ENCODE assay signal across 8 mouse cellular contexts in genomic region chr15:78403896-78404295, GRCm38 (mm10). TPM values are rescaled to one million over a fixed set of nuclear protein-coding genes. Genes with fewer than 3 reads are reported as not detected.
A peak's percentile ranks its signal among the peaks of the same experiment; 100 is the strongest.
DNase-seq lines count a peak whose midpoint lies in the region; ATAC-seq and TF ChIP-seq lines count a peak whose summit lies in the region.

No protein-coding gene starts in this region.

- peak overlapping the region; percentile 98 for H3K27ac ChIP-seq in layer of hippocampus, adult 2 months
- peak overlapping the region; percentile 55 for H3K27ac ChIP-seq in heart, adult 2 months

- no peak for DNase-seq in layer of hippocampus, adult 2 months (ENCODE audit: low spot score in 2 of 2)
- DNase-seq in layer of hippocampus, adult 9-10 months (ENCODE audit: low spot score): no peak
- DNase-seq in adrenal gland, adult 2 months: peak; percentile 94
- DNase-seq in heart, adult 2 months: peak; percentile 53 to 58
- peak; percentile 90 for DNase-seq in kidney, adult 9 months
- DNase-seq in lung, postnatal 25 days (ENCODE audit: low spot score): peak; percentile 43
- no peak for DNase-seq in left cerebral cortex, adult 11 months (ENCODE audit: low spot score)

- H3K27me3 ChIP-seq in heart, adult 2 months (ENCODE audit: control insufficient read depth, insufficient read depth, low read length): no peaks in the 10 kb centered on the region

- no peaks in the 10 kb centered on the region; the same call in 1 of the 2 replicates for H3K36me3 ChIP-seq in heart, adult 2 months (ENCODE audit: control insufficient read depth, insufficient read depth, low read length)

- H3K79me2 ChIP-seq in heart, adult 2 months (replicated peaks; ENCODE audit: control insufficient read depth, insufficient read depth, low read length): no peaks in the 10 kb centered on the region

- intact Hi-C loops in heart, adult 2 months (cut with DNase I): no loop called here

- H3K4me3 ChIP-seq in layer of hippocampus, adult 2 months: peak overlapping the region; percentile 33; the same call in 1 of the 2 replicates
- no peak overlapping the region for H3K4me3 ChIP-seq in heart, adult 2 months

- no peak for TF ChIP-seq EP300 in heart, adult 2 months (IDR thresholded peaks at IDR 0.05; ENCODE audit: insufficient read depth, low read depth, low read length)

- 49% methylated on average over 1 of the region's 1 CpGs for WGBS in heart, adult 2 months

- ATAC-seq in activated CD4-positive, CD25-positive, alpha-beta regulatory T cell, adult 4 months: no peak

- TF ChIP-seq POLR2A in heart, adult 2 months (IDR thresholded peaks at IDR 0.05; ENCODE audit: insufficient read depth, low read depth, low read length): no peak

- TF ChIP-seq CTCF in layer of hippocampus, adult 2 months (conservative IDR thresholded peaks at IDR 0.05): no peak
- TF ChIP-seq CTCF in heart, adult 2 months (IDR thresholded peaks at IDR 0.05): no peak

- no peak overlapping the region for H3K9ac ChIP-seq in heart, adult 2 months (ENCODE audit: low read depth, low read length)

- H3K4me1 ChIP-seq in heart, adult 2 months (ENCODE audit: control insufficient read depth, insufficient read depth, low read length): peaks cover 28% of the 10 kb centered on the region

RNA-seq across cellular contexts. Expression of gene Tst, which starts 1.8 kb away (rescaled TPM):
- 10 to 100 TPM; 35.6 to 40.3 TPM for total RNA-seq in layer of hippocampus, adult 2 months (2021)
- total RNA-seq in adrenal gland, adult 2 months (2021): 100 to 1,000 TPM; 218 to 366 TPM
- polyA plus RNA-seq in adrenal gland, adult 2 months (2012; rRNA removed): 391 and 410 TPM in 2 replicates
- total RNA-seq in heart, adult 2 months (2021): 10 to 100 TPM; 19.1 to 23.2 TPM
- 30.3 and 41.7 TPM in 2 replicates for polyA plus RNA-seq in heart, adult 2 months (2012; rRNA removed)
- polyA plus RNA-seq in activated CD4-positive, CD25-positive, alpha-beta regulatory T cell, adult 4 months (2017; shearing (Covaris generic)): 1 to 10 TPM; 4.0 to 4.6 TPM

RNA-seq across cellular contexts. Expression of gene Mpst, which starts 2.3 kb away (rescaled TPM):
- total RNA-seq in layer of hippocampus, adult 2 months (2021): 10 to 100 TPM; 29.5 to 31.8 TPM
- total RNA-seq in adrenal gland, adult 2 months (2021): 10 to 100 TPM; 59.0 to 63.2 TPM
- polyA plus RNA-seq in adrenal gland, adult 2 months (2012; rRNA removed): 342 and 389 TPM in 2 replicates
- total RNA-seq in heart, adult 2 months (2021): 10 to 100 TPM; 37.5 to 45.9 TPM
- 64.5 and 79.5 TPM in 2 replicates for polyA plus RNA-seq in heart, adult 2 months (2012; rRNA removed)
- polyA plus RNA-seq in activated CD4-positive, CD25-positive, alpha-beta regulatory T cell, adult 4 months (2017; shearing (Covaris generic)): 1 to 10 TPM; 1.8 to 6.5 TPM

RNA-seq across cellular contexts. Expression of gene Tex33, which starts 8.2 kb away (rescaled TPM):
- not detected for total RNA-seq in layer of hippocampus, adult 2 months (2021)
- total RNA-seq in adrenal gland, adult 2 months (2021): not detected
- not detected in 2 replicates for polyA plus RNA-seq in adrenal gland, adult 2 months (2012; rRNA removed)
- total RNA-seq in heart, adult 2 months (2021): not detected
- 0.43 and 0.67 TPM in 2 replicates for polyA plus RNA-seq in heart, adult 2 months (2012; rRNA removed)
- polyA plus RNA-seq in activated CD4-positive, CD25-positive, alpha-beta regulatory T cell, adult 4 months (2017; shearing (Covaris generic)): not detected

RNA-seq across cellular contexts. Expression of gene Kctd17, which starts 24.5 kb away (rescaled TPM):
- total RNA-seq in layer of hippocampus, adult 2 months (2021): 100 to 1,000 TPM; 263 to 271 TPM
- 100 to 1,000 TPM in 1 of 2 experiments, 10 to 100 TPM in 1; 81.6 to 102 TPM for total RNA-seq in adrenal gland, adult 2 months (2021)
- polyA plus RNA-seq in adrenal gland, adult 2 months (2012; rRNA removed): 344 and 374 TPM in 2 replicates
- total RNA-seq in heart, adult 2 months (2021): 10 to 100 TPM; 18.4 to 24.5 TPM
- polyA plus RNA-seq in heart, adult 2 months (2012; rRNA removed): 52.5 and 66.1 TPM in 2 replicates
- polyA plus RNA-seq in activated CD4-positive, CD25-positive, alpha-beta regulatory T cell, adult 4 months (2017; shearing (Covaris generic)): 1 to 10 TPM; 9.0 to 9.7 TPM

Comparison
In these comparisons a context has a peak if more than half of its experiments do, and no peak if none do; other contexts are left out.
1. DNase-seq: peak in adrenal gland, adult 2 months (single experiment), heart, adult 2 months (2 of 2), kidney, adult 9 months (single experiment) and lung, postnatal 25 days (single experiment); none in layer of hippocampus, adult 2 months (0 of 2), layer of hippocampus, adult 9-10 months (single experiment) and left cerebral cortex, adult 11 months (single experiment).
2. RNA of gene Tst, which starts 1.8 kb away (total RNA-seq): 218 to 366 TPM in adrenal gland, adult 2 months; 35.6 to 40.3 TPM in layer of hippocampus, adult 2 months and 19.1 to 23.2 TPM in heart, adult 2 months; every median in the first group is over 4 times any median in the second.